Mouse (Mus musculus) liver (tissue): ENCODE results near the gene Gm9964.
A peak's percentile ranks its signal among the peaks of the same experiment; 100 is the strongest.

Source experiments
- DNase-seq: peaks from one replicate; pipeline ENCODE4 v3.0.0-alpha.2; 2020; ENCODE audit warnings: mixed read lengths

Gm9964 gene

DNA sequence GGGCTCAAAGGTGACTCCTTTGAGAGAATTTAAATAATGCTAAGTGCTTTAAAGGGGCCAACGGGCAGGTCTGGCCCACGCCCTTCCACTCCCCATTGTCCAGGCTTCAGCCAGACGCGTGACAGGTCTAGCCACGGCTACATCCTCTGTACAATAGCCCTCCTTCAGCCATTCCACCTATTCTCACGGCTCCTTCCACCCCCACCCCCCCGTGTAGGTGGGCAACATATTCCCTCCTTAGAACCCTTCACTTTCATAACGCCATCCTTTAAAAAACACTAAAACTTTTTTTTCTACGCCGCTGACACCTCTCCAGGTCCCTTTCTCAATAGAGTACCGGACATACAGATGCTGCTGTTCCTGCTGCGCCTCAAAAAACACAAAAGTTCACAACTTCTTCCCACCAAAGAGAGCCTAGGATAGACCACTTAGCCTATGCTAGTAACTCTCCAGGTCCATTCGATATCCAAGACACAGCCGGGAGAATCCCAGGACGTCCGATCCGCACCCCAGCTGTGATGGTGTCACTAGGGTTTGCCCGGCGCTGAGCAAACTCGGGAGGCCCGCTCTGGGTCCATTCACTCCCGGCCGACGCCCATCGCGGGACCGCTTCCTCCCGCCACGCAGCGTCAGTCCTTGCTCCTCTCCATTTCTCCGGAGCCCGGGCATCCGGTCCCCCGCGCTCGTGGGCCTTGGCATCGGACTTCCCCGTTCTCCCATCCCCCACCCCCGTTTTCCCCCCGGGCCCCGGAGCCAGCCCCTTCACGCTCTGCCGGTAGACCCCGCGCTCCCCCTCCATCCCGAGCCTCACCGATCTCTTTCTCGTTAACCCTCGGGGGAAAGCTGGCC lies 42.9 kb downstream of the Gm9964 start:
- DNase-seq: peak; percentile 74

DNA sequence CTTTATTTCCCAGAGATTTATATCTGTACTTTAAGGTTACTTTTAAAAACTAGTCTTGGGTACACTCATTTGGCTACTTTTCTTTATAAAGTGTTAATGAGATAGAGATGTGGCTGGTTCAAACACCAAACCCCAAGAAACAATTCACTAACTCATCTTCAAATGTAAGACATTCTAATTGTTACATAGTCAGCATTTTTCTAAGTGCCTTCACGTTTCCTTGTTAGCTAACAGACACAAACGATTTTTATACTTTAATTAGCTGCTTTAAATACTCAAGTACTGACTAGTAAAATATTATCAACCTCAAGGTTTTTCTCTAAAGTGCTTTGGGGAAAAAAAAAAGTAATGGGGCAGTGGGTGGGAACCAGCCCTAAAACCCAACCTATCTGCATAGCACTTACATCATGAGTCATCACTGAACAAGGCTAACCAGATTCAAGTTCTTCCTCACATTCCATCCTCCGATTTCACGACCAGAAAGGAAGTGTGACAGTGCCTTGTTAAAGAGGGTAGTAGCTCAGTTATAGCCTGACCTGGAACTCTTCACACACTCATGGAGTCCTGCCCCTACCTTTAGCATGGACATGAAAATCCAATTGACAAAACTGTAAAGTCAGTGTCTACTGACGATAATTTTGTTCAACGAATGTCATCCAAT lies 43.7 kb downstream of the Gm9964 start:
- DNase-seq: no peak
